Mouse (Mus musculus): ENCODE results near the gene Cetn3. TPM values are rescaled to one million over a fixed set of nuclear protein-coding genes. Genes with fewer than 3 reads are reported as not detected.

Gene Cetn3
- total RNA-seq, 4 experiments from 2014 or later = 117 to 141 (median 130) TPM

DNA sequence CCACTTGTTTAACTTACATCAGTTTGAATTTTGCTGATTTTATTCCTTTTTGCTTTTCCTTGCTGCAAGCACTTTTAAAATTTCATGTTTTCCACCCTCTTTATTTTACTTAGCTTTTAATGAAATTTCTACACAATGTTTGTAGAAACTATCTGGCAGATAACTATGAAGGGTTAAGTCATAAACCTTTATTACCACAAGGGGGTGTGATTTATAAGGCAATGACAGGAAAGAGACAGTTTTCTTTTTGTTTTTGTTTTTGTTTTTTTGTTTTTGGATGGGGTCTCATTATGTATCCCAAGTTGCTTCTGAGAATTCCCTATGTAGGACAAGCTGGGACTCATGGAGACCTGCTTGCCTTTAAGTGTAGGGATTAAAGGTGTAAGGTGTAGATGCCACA lies 39.9 kb downstream of the Cetn3 start:
- DNase-seq (ENCODE audit: low spot score in 2 of 2) = no peak

DNA sequence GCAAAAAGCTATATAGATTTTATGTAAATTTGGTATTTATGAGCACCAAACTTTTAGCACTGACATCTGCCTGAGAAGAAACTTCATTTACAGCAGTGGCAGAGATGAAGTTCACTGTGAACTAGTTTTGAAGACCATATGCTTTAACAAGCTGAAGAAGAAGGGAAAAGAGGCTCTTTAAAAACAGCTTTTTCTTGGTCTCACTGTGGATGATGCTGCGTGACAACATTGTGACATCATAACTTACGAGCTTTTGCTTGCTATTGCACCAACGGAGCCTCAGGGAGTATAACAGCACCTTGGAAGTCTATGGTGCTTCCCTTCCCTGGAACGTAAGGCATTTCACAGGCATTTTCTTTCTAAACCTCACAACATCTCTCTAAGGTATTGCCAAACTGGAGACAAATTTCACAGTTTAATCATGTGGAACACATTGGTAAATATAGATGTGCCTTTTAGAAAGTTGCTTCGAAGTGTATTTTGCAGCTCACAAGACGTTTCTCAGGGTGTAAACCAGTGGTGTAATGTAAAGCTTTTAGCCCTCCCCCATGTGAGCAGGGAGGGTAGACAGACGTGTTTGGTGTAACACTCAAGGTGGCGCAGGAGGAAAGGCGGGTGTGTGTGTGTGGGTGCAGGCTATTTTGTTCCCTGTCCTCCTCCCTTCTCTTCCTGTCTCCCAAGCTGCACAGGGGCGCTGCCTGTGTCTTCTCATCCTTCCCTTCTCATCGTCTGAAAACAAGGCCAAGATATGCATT lies 41.9 kb downstream of the Cetn3 start:
- DNase-seq (ENCODE audit: low spot score in 2 of 2) = peak; percentile 41 to 88

DNA sequence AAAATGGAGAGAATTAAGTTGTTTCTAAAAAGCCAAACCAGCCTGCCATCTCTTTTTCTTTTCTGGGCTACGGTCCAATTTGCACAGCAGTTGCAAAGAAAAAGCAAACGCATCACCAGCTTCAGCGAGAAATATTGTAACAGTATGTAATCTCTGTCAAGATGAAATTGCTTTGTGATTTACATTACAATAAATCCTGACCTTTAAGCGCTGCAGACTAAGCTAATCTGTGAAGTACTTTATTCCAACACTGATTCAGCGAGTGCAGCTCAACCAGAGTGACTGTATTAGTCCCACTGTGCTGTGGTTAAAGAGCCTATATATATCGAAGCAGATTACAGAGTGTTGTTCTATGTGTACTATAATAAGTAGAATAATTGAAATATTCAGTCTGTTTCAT lies 45.6 kb downstream of the Cetn3 start:
- peak in 1 of 2 experiments; percentile 55 for DNase-seq (ENCODE audit: low spot score in 2 of 2)

DNA sequence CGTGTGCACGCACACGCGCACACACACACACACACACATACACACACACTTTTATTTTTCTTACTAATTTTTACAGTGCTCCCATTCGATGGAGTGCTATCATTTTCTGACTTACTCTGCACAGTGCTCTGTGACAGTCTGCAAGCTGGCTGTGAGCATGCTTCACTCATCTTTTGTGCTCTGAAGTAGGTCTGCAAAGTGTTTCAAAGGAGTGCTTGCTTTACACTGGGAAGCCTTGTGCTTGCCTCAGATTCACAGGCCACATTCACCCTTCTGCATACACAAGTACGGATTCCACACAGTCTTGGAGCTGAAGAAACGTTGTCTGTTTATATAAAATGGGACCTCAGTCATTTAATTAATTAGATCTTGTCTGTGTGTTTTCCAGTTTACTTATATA lies 49.0 kb downstream of the Cetn3 start:
- no peak for DNase-seq (ENCODE audit: low spot score in 2 of 2)

DNA sequence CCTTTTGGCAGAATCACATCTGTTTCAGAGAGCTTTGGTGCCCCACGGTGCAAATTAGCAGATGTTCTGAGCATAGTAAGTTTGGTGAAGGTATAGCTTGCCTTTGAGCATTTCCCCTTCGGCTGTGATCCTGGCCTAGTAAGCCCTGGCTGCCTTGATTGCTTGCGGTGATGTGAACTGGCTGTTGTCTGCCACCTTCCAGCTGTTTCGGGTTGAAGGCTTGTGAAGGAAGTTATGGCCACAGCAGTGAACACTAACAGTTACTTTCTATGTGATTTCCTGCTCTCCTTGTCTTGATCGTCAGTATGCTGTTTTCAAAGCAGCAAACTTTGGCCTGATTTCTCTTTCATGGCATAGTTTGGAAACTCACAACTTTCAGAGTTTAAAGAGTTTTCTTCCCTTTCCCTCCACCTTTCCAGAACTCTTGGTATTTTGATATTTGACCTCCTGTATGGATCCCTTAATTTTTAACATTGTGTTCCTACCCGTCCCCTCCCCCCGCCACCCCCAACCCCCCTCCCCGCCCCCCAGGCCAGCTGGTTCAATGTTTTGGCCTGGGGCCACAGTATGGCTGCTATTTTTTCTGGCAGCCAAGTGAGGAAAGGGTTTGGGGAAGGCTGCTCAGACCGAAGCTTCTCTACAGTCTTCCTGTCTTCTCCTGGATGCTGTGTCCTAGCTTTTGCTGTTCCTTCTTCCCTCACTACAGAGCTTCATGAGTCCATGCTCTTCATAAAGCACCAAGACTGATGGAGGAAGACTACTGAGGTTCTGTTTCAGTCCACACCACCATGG lies 53.7 kb downstream of the Cetn3 start:
- DNase-seq (ENCODE audit: low spot score in 2 of 2) = no peak

DNA sequence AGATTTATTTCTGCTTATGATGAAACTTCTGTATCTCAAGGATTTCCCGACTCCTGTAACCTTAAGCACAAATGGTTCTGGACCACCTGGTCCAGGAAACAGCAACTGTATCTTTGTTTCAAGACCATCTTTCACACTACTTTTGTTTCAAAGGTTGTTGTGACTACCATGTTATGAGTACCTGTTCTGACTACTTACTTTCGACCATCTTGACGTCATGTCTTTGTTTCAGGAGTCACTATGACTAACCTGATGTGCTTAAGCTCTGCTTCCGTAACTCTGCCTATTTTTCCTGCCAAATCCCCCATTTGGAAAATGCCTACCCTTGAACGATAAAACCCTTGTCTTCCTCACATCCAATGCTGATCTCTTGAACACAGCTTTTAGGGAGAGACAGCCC lies 55.1 kb downstream of the Cetn3 start:
- no peak for DNase-seq (ENCODE audit: low spot score in 2 of 2)

DNA sequence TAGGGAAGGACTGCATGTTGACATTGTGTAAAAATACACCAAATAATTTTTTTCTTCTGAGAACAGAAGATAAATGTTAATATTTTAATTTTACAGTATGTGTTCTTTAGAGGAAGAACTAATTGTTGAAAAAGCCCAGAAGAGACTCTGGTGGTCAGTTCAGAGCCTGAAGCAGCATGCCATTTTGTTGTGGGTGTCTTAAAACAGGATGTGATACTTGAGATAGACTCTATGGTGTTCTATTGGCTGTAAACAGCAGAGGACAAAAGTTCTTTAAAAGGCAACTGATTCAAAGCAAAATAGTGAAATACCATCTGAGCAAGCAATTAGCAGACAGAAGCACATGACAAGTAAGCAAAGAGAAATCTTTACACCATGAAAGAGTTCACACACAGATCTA lies 56.1 kb downstream of the Cetn3 start:
- no peak for DNase-seq (ENCODE audit: low spot score in 2 of 2)

DNA sequence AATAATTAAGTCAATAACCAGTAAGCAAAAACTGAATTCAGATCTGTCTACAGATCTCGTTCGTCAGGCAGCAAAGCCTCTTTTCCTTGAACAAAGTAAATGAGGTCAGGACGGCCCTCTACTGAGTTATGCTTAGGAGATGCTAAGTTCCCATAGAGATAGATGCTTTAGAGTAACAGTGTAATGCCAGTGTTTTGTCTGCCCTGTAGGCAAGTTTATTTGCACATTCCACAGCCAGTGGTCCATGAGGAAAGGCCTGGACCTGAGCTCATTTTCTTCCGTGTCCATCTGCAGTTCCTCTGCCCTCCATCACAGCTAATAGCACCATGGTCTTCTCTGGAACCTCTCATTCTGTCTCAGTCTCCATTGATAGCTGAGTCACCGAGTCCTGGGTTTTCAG lies 57.4 kb downstream of the Cetn3 start:
- no peak for DNase-seq (ENCODE audit: low spot score in 2 of 2)

DNA sequence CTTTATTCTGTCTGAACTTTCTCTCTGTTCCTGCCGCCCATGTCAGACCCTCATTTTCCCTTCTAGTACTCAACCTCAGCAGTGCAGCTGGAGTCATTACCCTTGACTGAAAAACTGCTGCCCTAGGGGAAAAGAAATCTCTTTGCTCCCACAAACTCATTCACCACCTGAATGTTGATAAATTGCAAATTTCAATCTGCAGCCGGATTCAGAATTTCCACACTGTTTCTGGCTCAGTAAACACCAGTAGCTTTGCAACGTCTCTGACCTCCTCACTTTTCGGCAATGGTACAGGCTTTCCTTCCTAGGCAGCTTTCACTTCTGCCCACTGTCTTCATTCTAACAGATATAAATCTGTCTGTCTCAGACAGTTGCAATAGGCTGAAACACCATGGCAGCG lies 57.8 kb downstream of the Cetn3 start:
- no peak for DNase-seq (ENCODE audit: low spot score in 2 of 2)

DNA sequence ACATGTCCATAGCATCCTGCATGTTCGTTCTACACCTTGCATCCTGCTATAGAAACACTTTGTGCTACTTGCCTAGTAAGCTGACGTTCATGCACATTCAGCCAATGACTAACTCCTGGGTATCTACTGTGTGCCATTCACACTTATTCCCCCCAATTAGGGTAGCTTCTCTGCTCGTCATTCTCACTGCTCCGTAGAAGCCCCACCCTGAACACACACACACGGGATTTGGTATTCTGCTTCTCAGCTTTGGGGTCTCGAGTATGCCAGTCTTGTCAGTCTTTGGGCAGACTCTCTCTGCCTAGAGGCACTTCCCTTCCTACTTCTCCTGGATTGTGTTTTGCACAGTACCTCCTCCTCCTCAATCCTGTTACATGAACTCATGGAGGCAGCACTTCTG lies 59.4 kb downstream of the Cetn3 start:
- DNase-seq (ENCODE audit: low spot score in 2 of 2) = no peak

Other genes starting within 250 kb of the Cetn3 start
- gene Adgrv1, start 149.9 kb upstream of the Cetn3 start, total RNA-seq (2022) = 1 to 10 TPM; 2.0 to 2.3 (median 2.2) TPM
- 10 to 100 TPM in 3 of 4 experiments, 1 to 10 TPM in 1; 8.2 to 14.3 (median 11.2) TPM for gene Lysmd3, start 125.4 kb upstream of the Cetn3 start, total RNA-seq (2022)
- 1 to 10 TPM; 3.2 to 6.2 (median 5.1) TPM for gene Polr3g, start 72.1 kb upstream of the Cetn3 start, total RNA-seq (2022)
- gene Mblac2, start 71.7 kb upstream of the Cetn3 start, total RNA-seq (2022) = 10 to 100 TPM; 19.8 to 21.8 (median 21.3) TPM